Comparison of ENCODE assay signal across 17 mouse cellular contexts in the genomic region with DNA sequence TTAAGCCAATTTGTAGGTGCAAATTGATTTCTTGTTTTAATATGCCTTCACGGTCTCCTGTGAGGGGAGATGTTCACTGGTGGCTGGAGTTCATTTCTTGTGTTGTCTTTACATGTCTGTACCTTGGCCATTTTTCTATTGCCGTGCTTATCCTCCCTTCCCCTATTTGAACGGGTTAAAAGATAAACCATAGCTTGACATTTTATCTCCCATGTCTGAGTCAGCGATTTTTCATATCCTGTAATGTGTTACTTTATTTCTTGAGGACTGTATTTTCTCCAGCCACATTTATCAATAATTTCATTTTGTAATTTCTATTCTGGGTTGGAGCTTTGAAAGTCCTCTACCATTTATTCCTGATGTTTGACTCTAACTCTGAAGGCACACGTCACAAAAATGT.
"Had no signal": no experiment of that assay in that cellular context is flagged by ENCODE, and none has a peak within 500 bp of the region (broad histone marks: within the 10 kb centered on the region; RNA-seq: fewer than 3 reads in every experiment).

No protein-coding gene starts in this region.

- H3K36me3 ChIP-seq: neural tube, embryonic 12.5 days; neural tube, embryonic 13.5 days; neural tube, embryonic 15.5 days; stomach, embryonic 15.5 days had no signal

- H3K9me3 ChIP-seq: neural tube, embryonic 12.5 days; neural tube, embryonic 13.5 days; stomach, embryonic 15.5 days had no signal

- DNase-seq: retina, postnatal 1 day; right cerebral cortex, adult 18-20 months; right cerebral cortex, postnatal 14 days; right cerebral cortex, postnatal 25 days; right cerebral cortex, postnatal 4 days; spleen, adult 18-20 months; thymus, adult 18-20 months; thymus, adult 2 months; thymus, postnatal 14 days; thymus, postnatal 25 days; thymus, postnatal 36 days; thymus, postnatal 4 days had no signal

- H3K4me2 ChIP-seq: neural tube, embryonic 12.5 days; neural tube, embryonic 13.5 days; neural tube, embryonic 15.5 days; stomach, embryonic 15.5 days had no signal

- H3K4me3 ChIP-seq: neural tube, embryonic 12.5 days; neural tube, embryonic 13.5 days; neural tube, embryonic 15.5 days; stomach, embryonic 15.5 days had no signal

- H3K4me1 ChIP-seq: neural tube, embryonic 12.5 days; neural tube, embryonic 13.5 days; stomach, embryonic 15.5 days had no signal

- H3K27ac ChIP-seq: neural tube, embryonic 12.5 days; neural tube, embryonic 13.5 days; neural tube, embryonic 15.5 days; stomach, embryonic 15.5 days; stomach, postnatal 0 days had no signal

- H3K27me3 ChIP-seq: neural tube, embryonic 12.5 days; neural tube, embryonic 13.5 days; neural tube, embryonic 15.5 days; stomach, embryonic 15.5 days had no signal

- H3K9ac ChIP-seq: neural tube, embryonic 12.5 days; neural tube, embryonic 13.5 days; neural tube, embryonic 15.5 days; stomach, embryonic 15.5 days had no signal
